Mouse (Mus musculus): ENCODE data around the gene Exoc6.
A peak's percentile ranks its signal among the peaks of the same experiment; 100 is the strongest.
"Not testable (repeated sequence)": the region's sequence is repeated elsewhere in the genome, so short reads cannot be mapped to it uniquely, and the experiment has no call there.

Exoc6 gene

DNA sequence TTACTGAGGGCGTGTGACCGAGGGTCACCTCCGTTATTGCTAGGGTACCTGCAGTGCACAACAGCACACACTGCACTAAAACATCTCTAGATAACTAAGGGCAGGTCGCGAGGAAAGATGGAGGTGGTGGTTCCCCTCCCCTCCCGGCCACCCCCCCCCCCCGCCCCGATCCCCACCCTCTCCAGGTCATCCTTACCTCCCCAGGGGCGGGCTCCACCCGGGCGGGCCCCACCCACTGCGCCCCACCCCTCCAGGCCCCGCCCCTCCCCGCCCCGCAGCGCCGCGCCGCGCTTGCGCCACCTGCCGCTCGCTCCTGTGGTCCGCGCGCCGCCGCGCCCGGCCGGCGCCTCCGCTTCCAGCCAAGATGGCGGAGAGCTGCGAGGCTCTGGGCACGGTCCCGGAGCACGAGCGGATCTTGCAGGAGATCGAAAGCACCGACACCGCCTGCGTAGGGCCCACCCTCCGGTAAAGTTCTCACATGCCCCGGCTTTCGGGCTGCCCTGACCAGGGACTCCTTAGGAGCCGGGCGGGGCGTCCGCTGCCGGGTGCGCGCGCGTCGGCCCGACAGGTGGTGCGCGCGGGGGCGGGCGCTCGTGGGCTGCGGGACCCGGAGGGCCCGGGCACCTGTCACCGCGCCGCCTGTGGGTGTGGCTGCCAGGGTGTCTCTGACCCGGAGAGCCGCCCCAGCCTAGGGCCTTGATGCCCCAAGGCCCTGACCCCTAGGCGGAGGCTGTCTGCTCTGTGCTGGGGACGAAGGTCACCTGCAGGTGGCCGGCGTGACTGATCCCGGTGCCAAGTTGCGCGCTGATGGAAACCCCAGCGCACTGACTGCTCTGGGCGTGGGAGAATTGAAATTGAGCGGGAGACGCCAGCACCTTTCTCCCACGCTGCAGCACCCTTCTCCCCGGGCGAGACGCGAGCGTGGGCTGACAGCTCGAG lies at the start of gene Exoc6:
TSS of gene Exoc6 (plus strand) at position 318 of the 939 bp plus-strand sequence.
- DNase-seq, result peak; percentile 85

DNA sequence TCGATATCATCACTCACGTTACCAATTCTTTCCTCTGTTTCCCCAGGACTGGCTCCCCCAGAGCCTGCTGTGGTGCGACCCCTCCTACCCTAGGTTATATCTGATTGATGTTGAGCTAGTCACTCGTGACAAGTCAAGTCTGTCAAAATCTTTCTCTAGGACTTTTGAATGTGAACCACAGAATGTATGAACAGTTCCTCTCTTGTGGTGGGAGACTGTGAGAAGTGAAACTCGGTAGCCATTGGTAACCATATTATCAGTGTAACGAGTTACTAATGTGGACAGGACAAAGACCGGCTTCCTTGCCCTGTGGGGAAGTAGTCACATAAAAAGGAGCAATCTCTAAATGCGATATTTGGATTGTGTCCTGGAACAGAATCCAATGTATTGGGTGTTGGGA lies 47.2 kb upstream of the Exoc6 start:
- DNase-seq, result no peak

DNA sequence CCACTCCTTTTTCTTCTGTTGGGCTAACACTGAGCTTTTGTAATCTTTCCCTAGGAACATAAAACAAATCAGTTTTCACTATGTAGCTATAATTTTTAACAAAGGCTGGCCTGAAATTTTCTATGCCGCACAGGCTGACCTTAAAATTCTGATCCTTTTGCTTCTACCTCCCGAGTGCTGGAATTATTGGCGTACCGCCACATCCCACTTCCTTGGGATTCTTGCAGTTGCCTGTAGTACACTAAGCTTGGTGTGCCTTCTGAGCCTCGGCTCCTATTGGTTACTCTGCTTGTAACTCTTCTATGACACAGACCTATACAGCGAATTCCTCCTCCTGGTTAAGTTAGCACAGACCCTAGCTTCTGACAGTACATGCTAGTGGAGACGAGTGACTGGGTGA lies 44.2 kb upstream of the Exoc6 start:
- no peak for DNase-seq

DNA sequence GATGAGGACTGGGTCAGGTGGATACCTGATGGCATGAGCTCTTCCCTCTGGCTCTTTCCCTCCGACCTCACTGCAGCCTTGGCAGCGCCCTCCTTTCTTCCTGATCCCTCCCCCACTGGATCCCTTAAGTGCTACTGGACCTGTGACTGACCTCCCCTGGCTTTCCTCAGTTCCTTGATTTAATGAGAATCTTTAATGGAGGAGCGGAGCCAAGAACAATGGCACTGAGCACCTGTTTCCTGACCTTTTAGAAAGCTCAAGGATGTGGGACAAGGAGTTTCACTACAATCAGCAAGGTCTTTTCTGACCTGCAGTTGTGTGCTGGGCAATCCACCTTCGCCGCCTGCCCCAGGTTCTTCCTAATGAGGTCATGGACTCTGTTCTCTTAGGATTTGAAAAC lies 43.6 kb upstream of the Exoc6 start:
- no peak for DNase-seq

DNA sequence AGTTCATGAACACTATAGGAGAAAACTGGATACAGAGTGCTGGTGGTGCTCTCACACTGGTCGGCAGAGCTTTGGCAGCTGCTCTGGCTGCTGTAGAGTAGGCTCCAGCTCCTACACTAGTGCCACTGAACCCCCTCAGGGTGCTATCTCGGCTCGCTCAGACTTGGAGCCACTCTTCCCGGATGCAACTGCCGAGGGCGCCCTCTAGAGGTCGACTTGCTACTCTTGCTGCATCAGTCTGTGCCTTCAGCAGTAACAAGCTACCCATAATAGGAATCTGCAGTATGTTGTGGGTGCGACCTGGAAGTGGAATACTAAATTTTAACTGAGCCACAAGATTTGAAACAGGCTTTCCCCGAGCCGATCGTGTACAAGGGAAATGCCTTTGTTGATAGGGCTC lies 40.5 kb upstream of the Exoc6 start:
- peak; percentile 79 for DNase-seq

DNA sequence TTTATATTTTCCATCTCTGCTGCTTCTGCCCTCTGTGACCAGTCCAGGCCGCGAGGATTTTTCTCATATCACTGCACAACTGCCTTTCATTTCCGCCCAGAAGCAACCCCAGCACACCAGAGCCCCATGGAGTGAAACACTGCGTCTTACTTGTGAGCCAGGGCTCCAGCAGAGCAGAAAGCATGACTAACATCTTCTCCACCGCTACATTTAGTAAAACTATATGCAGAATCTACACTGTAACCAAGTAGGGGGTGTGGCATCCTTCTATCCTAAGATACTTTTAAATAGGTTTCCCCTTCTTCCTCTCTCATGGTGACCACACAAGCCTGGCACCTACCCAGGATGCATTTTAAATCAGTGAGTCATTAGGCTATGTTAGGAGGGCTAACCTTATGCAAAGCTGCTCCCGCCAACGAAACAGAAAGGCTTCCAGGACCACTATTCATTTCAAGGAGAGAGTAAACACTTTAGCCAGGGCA lies 35.4 kb upstream of the Exoc6 start:
- no peak for DNase-seq

DNA sequence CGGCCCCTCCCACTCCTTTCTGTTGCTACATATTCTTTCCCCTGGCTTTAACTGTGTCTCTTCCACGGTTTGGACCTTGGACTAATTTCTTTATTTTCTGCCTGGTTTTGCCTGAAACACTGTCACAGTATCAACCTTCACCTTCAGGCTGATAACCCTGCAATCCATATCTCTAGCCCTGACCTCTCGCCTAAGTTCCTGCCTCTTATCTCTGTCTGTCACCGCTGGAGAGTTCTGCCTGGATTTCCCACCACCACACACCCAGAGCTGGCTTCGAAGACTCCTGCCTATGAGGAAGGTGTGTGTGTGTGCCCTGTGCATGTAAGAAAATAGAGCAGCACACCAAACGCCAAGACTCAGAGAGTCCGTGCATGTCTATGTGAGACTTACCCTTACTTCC lies 32.8 kb upstream of the Exoc6 start:
- DNase-seq, result no peak

DNA sequence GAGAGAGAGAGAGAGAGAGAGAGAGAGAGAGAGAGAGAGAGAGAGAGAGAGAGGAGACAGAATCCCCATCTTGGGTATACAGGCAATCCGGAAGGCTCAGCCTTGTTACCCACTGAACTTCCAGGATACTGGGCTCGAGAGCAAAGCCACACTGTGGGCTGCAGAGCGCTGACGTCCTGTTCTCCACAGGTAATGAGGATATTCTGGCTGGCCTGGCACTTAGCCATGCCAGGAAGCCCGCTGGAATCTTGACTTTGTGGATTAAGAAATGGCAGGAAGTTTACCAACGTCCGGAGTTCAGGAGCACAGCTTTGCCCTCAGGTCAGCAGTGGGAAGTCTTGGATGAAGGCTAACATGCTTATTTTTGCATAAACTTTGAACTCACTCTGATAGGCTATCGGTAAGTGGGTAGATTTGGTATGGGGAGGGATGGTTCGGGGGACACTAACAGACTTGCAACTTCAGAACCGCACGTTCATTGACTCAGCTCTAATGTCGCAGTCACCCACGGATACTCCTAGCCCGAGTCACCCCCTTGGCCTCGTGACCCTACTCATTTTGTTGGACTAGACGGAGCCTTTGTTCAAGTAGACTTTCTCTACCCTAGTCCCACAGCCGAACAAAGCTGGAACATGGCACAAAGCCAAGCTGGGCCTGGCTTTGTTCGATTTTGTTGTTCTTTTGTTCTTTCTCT lies 29.3 kb upstream of the Exoc6 start:
- DNase-seq, result no peak

DNA sequence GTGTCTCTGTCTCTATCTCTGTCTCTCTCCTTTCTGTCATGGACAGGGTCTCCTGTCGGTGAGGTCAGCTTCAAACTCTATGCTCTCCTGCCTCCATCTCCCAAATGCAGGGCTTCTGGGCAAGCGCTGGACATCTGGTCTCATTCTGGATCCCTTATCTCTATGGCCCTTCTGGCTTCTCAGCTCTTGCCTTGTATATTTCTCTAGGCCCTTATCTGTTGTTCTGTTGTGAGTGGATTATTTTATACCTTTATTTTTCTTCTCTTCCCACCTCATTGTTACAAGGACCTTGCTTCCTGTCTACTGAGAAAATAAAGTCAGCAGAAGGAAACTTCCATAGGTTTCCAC lies 28.8 kb upstream of the Exoc6 start:
- DNase-seq, result no peak

DNA sequence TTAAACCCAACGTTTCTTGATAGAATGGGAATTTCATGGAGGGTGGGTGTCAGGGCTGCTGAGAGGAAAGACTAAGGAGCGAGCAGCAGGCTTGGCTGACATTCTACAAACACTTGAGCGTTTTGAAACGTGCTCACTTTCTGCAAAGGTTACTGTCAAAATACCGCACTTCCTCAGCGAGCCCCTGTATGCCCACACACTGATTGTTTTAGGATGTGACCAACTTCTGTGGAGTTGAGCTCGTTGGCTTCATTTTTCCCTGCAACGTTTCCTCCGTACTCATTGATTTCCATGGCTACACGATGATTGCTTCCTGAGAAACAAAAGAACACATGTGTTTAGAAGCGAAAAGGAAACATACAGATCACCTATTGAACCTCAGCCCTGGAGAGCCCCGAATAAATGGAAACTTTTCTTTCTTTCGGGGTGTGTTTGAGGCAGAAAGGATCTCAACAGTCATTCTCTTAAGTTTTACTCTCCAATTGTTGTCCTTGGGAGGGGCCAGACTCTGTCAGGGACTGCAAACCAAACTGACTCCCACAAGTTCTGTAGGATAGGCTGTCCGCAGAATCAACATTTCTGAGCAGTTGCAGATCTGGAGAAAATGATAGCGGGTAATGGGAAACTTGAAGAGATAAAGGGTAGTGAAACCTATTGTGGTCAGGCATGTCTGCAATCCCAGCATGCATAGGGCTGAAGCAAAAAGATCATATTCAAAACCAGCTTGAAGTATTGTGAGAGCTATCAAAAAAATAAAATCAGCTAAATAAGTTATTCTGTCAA lies 26.7 kb upstream of the Exoc6 start:
- no peak for DNase-seq

DNA sequence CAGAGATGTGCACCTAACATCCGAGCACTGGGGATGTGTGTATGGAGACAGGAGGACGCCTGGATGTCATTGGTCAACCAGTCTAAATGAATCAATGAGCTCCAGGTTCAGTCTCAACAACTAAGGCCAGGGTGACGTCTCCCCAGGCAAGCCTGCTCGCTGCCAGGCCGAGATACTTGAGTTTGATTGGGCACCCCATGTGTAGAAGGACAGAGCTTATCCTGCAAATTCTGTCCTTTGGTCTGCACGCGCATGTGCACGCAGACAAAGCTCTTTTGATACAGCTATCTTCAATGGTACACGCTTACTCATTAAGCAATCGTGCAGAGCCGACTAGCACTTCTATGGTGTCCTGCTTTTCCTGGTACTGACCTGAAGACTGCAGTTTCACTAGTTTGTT lies 24.3 kb upstream of the Exoc6 start:
- DNase-seq, result no peak

DNA sequence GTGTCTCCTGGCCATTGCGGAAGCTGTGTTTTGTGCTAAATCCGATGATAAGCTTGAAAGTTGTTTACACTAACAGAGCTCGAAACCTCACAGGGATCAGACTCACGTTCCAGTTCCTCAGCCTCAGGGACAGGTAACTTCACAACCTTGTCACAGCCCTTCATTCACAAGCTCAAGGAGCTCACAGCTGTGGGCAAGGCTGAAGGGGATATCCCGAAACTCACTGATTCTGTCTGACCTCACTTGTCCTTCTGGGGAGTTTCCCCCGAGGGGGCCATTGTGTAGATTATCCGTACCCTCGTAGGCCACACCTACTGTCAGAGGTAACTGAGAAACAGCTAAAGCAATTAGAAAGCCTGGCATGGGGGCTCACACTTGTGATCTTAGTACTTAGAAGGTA lies 23.4 kb upstream of the Exoc6 start:
- no peak for DNase-seq

DNA sequence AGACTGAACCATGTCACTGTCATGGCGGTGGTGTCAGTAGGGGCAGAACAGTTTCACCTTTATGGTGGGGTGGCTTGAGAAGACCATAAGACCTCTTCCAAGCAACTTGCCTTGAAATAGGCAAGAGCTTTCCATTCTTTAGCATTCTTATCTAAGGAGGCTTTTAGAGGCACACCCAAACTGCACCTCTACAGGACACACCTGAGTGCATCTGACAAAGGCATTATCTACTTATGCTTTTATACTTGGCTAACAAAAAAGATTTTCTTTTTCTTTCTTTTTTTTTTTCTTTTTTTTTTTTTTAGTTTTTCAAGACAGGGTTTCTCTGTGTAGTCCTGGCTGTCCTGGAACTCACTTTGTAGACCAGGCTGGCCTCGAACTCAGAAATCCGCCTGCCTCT lies 22.5 kb upstream of the Exoc6 start:
- not testable (repeated sequence) for DNase-seq

DNA sequence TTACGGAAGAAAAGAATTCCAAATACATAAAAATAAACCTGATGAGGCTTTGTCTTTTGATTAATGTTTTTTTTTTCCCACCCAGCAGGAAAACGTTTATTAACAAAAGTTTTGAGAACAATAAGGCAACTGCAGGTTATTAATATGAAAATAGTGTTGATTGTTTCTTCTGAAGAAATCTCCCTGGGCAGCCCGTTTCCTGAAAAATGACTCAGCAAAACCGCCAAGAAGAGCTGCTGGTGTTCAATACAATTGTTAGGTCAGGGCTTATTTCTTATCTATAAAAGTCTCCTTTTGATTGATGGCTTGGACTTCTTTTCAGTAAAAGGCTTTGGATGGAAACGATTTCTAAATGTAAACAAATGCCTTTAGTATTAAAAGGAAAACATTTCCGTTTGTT lies 21.6 kb upstream of the Exoc6 start:
- DNase-seq, result no peak

DNA sequence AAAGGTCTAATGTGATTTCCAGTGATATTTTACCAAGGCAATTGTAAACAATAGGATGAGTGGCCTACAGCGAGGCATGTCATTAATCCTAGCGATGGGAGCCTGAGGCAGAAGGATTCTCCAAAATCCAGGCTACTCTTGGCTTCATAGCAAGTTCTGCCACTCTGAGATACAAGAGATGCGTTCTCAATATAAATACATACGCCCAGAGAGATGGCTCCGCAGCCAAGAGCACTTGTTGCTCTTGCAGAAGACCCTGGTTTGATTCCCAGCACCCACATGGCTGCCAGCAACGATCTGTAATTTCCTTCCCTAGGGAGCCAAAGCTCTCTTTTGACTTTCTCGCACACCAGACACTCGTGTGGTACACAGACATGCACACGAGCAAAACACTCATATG lies 20.9 kb upstream of the Exoc6 start:
- no peak for DNase-seq

DNA sequence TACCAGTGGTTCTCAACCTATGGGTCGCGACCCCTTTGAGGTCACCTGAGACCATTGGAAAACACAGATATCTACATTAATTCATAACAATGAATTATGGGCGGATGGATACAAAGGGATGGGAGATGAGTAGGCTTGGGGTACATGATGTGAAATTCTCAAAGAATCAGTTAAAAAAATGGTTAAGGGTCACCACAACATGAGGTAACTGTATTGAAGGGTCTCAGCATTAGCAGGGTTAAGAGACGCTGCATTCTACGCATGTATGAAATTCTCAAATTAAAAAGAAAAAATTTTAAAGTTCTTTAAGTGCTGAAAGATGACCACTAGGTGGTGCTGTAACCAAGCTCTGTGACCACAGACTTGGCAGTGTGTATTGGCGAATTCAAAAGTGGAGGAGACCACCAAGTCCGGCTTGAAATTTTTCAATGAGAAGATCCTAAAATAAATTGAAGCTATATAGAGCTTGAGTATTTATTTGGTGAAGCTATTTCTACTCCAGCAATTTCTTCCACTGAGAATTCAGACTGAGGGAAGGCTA lies 20.2 kb upstream of the Exoc6 start:
- DNase-seq, result peak; percentile 30

DNA sequence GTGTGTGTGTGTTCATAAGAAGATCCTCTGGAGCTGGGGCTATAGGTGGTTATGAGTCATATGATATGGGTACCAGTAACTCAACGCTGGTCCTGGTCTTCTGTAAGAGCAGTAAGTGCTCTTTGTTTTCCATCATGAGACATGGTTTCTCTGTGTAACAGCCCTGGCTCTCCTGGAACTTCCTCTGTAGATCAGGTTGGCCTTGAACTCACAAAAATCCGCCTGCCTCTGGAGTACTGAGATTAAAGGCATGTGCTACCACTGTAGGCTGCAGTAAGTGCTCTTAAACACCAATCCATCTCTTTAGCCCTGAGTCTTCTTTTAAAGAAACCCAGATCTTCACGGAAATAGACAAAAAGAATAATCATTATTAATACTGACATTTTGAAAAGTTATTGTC lies 19.6 kb upstream of the Exoc6 start:
- DNase-seq, result no peak

DNA sequence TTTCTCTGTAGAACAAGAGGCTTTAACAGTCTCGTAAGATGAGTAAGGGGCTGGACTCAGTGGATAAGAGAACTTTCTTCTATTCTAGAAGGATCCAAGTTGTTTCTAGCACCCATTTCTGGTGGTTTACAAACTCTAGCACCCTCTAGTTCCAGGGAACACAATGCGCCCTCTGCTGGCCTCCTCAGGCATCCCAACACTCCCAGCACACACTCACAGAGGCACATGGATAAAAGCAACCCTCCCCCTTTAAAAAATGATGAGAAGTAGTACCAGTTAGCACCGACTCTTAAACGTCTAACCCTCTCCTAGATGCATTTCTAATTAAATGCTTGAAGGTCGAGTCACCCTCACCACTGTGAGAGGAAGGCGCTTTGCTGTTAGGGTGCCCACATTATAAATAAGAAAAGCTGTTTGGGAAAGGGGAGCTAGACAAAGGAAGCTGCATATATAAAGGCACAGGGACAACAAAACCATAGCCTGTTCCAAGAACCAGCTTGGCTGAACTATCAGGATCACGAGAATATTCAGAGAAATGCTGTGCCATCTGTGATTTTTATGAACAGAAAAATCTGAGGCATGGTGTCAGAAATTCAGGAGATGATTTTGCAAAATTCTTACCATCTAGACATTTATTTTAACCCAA lies 18.9 kb upstream of the Exoc6 start:
- peak; percentile 18 for DNase-seq

DNA sequence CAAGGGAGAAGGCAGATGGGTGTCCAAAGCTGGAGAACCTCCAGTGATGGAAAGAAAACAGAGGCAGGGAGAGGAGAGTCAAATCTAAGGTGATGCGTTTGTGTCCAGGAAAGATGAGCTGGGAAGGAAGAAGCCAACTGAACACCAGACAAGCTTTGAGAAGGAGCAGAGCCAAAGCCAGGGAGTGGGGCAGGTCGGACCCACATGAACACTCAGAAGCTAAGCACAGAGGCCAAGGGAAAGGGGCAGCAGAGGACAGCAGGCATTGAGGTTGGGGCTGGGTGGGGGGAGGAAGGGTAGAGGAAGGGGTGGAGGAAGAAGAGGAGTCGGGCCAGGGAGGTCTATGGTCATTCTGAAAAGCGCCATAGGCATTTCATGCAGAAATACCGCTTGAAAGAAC lies 17.0 kb upstream of the Exoc6 start:
- no peak for DNase-seq

DNA sequence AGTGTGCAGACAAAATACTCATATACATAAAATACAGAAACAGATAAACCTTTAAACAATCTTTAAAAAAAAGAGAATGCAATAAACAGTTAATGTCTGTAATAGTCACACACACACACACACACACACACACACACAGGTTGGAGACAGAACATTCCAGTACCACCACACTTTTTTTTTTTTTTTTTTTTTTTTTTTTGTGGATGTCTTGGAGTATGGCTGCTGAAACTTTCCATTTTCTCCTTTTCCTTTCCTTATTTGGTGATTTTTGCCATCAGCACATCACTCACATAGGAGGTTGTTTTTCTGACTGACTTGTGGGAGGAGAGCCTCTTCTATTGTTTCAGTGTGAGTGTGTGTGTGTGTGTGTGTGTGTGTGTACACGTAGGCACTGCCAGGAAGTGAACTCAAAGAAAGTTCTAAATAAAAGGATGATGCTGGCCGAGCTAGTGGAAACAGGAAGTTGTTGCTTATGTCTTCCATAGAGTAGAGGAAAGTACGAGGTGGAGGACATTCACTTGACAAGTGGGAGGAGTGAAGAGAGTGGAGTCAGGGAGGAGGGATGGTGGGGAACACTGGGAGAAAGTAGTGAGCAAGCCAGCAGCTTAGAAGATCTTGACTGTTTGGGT lies 15.4 kb upstream of the Exoc6 start:
- DNase-seq, result peak; percentile 21

DNA sequence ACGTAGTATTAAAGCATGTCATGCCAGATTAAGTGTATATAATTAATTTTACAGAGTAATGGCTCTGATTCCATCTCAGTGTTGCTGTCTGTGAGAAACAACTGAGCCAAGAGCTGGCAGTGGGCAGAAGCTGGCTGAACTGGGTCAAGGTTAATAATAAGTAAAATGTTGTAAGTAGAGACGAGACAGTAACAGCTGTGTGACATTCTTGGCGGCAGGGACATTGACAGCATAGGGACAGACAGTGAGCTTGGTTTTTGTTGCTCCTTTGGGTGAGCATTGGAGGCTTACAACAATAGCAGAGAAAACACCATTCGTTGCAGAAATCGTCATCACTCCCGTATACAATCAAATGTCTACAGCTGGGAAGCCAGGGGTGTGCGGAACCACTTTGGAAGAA lies 13.8 kb upstream of the Exoc6 start:
- DNase-seq, result no peak

DNA sequence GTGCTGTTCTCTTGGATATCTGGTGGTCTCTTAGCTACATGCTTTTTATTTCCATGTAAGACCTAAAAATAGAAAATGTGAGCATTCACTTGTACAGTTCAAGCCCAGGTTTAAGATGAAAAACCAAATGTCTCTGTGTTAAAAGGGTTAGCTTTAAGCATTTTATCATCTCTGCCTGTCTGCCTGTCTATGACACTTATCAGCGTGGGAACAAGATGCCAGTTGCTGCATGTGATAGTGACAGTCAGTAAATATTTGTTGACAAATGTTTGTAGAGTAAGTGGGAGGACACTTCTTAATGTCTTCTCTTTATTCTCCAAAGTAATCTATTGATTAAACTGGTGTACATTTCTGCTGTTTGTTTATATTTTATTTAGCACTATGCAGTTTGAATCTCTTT lies 12.5 kb upstream of the Exoc6 start:
- no peak for DNase-seq

Measured in thymus, postnatal 25 days (tissue).